Mouse (Mus musculus): ENCODE measurements around the gene Cenpu.

DNA sequence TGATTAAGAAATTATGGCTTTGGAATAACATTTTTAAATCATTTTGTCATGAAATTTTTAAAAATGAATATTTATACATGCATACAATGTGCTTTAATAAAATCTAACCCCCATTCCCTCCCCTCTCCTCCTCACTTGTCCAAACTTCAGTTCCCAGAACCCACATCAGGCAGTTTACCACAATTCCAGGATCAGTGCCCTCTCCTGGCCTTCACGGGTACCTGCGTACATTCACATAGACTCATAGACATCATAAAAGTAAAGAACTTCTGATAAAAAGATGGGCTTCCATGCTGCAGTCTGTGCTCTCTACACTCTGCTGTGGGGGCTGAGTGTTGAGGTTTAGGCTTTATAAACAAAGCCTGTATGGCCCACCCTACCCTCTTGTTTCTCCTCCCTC is 17.1 kb downstream of the Cenpu start:
- no peak for TF ChIP-seq POLR2A (IDR thresholded peaks at IDR 0.05; ENCODE audit: insufficient read depth, low read length)
- TF ChIP-seq CTCF (IDR thresholded peaks at IDR 0.05; ENCODE audit: low read depth, low read length): no peak
- TF ChIP-seq EP300 (IDR thresholded peaks at IDR 0.05; ENCODE audit: insufficient read depth, low read depth, low read length): no peak
